Mouse (Mus musculus) hindbrain, embryonic 10.5 days (tissue): ENCODE data around the gene Zhx3. TPM values are rescaled to one million over a fixed set of nuclear protein-coding genes. Genes with fewer than 3 reads are reported as not detected.

Source experiments
- DNase-seq: peaks from one replicate; pipeline ENCODE4 v3.0.0-alpha.2; 2017; ENCODE audit warnings: low spot score
- H3K27ac ChIP-seq: fragments of 300-500 bp; sonication (generic); 2 replicates; pipeline ENCODE4 v1.5.1; 2016; ENCODE audit warnings: mild to moderate bottlenecking, moderate library complexity
- H3K27me3 ChIP-seq: fragments of 300-500 bp; sonication (generic); 2 replicates; pipeline ENCODE4 v1.6.1; 2016; ENCODE audit warnings: mild to moderate bottlenecking; ENCODE audit not compliant: poor library complexity, insufficient read depth, severe bottlenecking
- H3K36me3 ChIP-seq: fragments of 300-500 bp; sonication (generic); 2 replicates; pipeline ENCODE4 v1.6.1; 2016; ENCODE audit warnings: mild to moderate bottlenecking, moderate library complexity
- H3K4me1 ChIP-seq: fragments of 300-500 bp; sonication (generic); replicated peaks from 2 replicates; pipeline ENCODE4 v1.6.1; 2016; ENCODE audit warnings: mild to moderate bottlenecking
- H3K4me3 ChIP-seq: fragments of 300-500 bp; sonication (generic); 2 replicates; pipeline ENCODE4 v1.5.1; 2016; ENCODE audit warnings: mild to moderate bottlenecking, moderate library complexity
- H3K9me3 ChIP-seq: fragments of 300-500 bp; sonication (generic); 2 replicates; pipeline ENCODE4 v1.6.1; 2016; ENCODE audit warnings: mild to moderate bottlenecking, moderate library complexity
- WGBS: fragments of 180-500 bp; shearing (Covaris S2); methylation state at CpG from one replicate; pipeline ENCODE4 v1.1.7; 2016; 5-methylcytosine and 5-hydroxymethylcytosine counted together
- polyA plus RNA-seq: library from polyadenylated mRNA; unstranded; fragments of >200 nt; fragmentation: Nextera tagmentation; extraction: Ambion mirVana; gene quantifications from 2 replicates; pipeline ENCODE4 v1.2.1, GENCODE M21; 2016

The Zhx3 gene
- polyA plus RNA-seq, 1 experiment from 2014 or later: 7.6 TPM

DNA sequence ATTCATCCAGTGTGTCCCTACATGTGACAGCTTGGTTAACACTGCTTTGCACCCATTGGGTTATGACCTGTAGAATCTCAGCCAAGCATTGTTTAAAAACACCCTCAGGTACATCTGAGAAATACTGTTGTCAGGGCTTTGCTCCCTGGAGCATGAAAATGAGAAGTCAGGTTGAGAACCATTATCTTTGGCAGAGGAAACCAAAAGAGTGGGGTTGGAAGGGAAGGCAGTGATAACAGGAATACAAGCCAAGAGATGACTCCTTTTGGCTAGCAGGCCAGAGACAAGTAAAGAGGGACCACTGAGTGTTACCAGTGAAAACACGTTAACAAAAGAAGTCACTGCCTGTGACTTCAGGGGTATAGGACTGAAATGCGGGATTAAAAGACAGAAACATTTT lies 108.4 kb downstream of the Zhx3 start:
- Histone ChIP-seq H3K36me3 (peaks cover 98% of the 10 kb centered on the region), H3K4me3 (no peak overlapping the region), H3K27me3 (no peaks in the 10 kb centered on the region), H3K27ac (no peak overlapping the region), H3K4me1 (peaks cover 7% of the 10 kb centered on the region; the same call in 1 of the 2 replicates), H3K9me3 (no peaks in the 10 kb centered on the region)
- WGBS: 87% methylated on average over 2 of the region's 2 CpGs
- no peak for DNase-seq

DNA sequence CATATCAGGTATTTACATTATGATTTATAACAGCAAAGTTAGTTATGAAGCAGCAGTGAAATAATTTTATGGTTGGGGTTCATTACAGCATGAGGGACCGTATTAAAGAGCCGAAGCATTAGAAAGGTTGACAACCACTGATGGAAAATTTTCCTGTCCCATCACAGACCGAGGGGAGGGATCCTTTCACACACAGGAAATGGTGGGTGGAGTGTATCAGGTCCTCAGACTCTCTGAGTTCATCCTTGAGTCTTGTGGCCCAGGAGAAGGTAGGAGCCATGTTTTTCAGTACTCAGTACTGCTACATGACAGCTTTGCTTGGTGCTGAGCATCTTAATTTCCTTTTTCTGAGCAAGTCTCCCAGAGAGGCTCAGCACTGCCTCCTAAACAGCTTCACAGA lies 109.0 kb downstream of the Zhx3 start:
- H3K9me3 ChIP-seq: no peaks in the 10 kb centered on the region
- H3K4me1 ChIP-seq: peaks cover 7% of the 10 kb centered on the region; the same call in 1 of the 2 replicates
- H3K27ac ChIP-seq: no peak overlapping the region
- peaks cover 98% of the 10 kb centered on the region for H3K36me3 ChIP-seq
- no peak for DNase-seq
- H3K27me3 ChIP-seq: no peaks in the 10 kb centered on the region
- WGBS: 90% methylated on average over 3 of the region's 3 CpGs
- H3K4me3 ChIP-seq: no peak overlapping the region

DNA sequence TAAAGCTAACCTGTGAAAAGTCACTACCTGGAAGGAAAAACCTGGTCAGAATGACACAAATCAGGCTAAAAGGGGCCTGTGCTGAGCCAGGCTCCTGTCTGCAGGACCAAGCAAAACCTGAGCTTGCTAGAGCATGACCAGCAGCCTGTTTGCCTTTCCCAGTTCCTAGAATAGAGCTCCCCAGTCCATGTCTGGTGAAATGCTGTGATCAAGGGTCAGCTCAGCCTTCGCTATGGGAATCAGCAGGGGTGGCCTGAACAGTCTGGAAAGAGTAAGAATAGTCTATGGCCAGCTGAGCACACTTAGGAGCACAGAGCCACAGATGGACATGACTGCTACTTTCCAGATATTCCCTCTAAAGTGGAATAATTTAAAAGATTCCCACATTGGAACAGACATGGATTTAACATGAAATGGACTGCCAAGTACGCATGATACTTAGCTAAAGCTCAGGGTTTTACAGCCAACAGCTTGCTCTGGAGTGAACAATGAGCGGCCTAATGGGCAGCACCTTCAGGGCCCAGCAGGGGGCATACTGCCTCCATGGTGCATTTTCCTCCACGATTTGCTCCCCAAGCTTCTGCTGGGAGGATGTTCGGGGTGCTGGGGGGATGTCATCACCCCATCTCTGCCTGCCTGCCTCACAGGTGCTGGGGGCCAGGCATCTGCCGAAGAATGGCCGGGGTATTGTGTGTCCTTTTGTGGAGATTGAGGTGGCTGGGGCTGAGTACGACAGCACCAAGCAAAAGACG lies 112.2 kb downstream of the Zhx3 start:
- Histone ChIP-seq H3K27me3 (no peaks in the 10 kb centered on the region), H3K36me3 (peaks cover 100% of the 10 kb centered on the region)
- DNase-seq: no peak

DNA sequence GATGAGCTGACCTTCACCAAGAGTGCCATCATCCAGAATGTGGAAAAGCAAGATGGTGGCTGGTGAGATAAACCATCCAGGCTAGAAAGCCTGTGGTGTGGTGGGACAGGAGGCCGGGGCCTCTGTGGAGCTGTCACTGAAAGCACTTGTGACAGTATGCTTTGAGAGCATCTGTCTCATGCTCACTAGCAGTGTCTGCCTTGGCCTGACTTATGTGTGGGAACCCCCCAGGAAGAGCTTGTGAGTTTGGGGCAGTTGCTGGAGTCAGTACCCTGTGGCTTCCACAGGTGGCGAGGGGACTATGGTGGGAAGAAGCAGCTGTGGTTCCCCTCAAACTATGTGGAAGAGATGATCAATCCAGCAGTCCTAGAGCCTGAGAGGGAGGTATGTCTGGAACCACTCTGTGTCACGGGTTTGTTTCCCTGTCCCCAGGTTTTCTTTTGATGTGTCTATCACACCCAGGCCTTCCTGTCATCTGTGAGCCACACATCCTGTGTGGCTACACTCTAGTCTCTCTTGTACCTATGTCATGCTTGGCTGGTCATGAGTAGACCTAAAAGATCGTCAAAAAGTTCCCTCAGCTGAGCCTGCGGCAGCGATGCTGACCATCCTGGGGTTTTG lies 116.1 kb downstream of the Zhx3 start:
- H3K9me3 ChIP-seq: no peaks in the 10 kb centered on the region
- no peak overlapping the region for H3K27ac ChIP-seq
- 89% methylated on average over 6 of the region's 6 CpGs for WGBS
- H3K27me3 ChIP-seq: no peaks in the 10 kb centered on the region
- no peak for DNase-seq
- H3K4me3 ChIP-seq: no peak overlapping the region
- H3K36me3 ChIP-seq: peaks cover 100% of the 10 kb centered on the region
- H3K4me1 ChIP-seq: no peaks in the 10 kb centered on the region

More for the DNA sequence above, 112.2 kb downstream of the Zhx3 start:
- no peak overlapping the region for H3K4me3 ChIP-seq
- no peak overlapping the region for H3K27ac ChIP-seq
- H3K4me1 ChIP-seq: peaks cover under 1% of the 10 kb centered on the region; the same call in 1 of the 2 replicates
- no peaks in the 10 kb centered on the region for H3K9me3 ChIP-seq
- WGBS: 89% methylated on average over 9 of the region's 9 CpGs

DNA sequence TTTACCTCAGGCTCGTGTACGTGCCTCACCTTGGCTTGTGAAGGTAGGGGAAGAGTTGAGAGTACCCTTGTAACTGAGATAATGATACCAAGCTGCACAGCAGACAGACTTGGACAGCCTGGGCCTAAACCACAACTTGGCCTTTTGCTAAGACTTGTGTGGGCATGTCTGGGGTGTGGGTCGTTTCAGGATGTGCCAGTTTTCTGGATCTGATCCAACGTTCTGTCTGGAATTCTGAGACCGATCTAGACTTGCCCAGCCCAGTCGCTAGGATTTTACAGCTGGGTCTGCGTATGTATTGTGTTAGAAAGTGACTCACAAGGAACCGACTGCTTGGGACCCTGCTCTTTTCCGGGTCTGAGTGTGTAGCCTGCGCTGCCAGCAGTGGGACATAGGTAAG lies 125.7 kb downstream of the Zhx3 start:
- peaks cover 84% of the 10 kb centered on the region for H3K36me3 ChIP-seq

DNA sequence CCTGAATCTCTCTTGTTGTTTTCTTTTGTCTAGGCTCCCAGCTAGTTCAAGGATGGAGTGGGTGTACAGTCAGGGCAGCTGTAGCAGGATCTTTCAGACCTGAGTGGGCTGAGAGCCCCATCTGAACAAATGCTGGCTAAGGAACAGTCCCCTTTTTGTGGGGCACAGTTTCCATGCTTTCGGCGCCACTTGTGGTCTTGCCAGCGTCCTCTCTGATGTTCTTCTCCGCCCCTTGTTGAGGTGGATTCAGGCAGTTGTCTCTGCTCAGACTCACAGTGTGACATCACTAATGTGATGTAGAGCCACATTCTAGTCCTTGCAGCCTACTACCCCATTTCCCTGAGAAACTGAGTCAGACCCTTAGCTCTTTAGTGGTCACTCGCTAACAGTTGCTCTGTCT lies 126.2 kb downstream of the Zhx3 start:
- H3K27ac ChIP-seq: no peak overlapping the region
- no peaks in the 10 kb centered on the region for H3K9me3 ChIP-seq
- no peaks in the 10 kb centered on the region for H3K27me3 ChIP-seq
- DNase-seq: no peak
- no peak overlapping the region for H3K4me3 ChIP-seq
- WGBS: 99% methylated on average over 5 of the region's 5 CpGs
- peaks cover 16% of the 10 kb centered on the region for H3K4me1 ChIP-seq
- peaks cover 83% of the 10 kb centered on the region for H3K36me3 ChIP-seq

More for the DNA sequence above, 125.7 kb downstream of the Zhx3 start:
- Histone ChIP-seq H3K4me3 (no peak overlapping the region), H3K27ac (no peak overlapping the region), H3K9me3 (no peaks in the 10 kb centered on the region), H3K4me1 (peaks cover 11% of the 10 kb centered on the region), H3K27me3 (no peaks in the 10 kb centered on the region)
- WGBS: 93% methylated on average over 10 of the region's 10 CpGs
- DNase-seq: no peak

DNA sequence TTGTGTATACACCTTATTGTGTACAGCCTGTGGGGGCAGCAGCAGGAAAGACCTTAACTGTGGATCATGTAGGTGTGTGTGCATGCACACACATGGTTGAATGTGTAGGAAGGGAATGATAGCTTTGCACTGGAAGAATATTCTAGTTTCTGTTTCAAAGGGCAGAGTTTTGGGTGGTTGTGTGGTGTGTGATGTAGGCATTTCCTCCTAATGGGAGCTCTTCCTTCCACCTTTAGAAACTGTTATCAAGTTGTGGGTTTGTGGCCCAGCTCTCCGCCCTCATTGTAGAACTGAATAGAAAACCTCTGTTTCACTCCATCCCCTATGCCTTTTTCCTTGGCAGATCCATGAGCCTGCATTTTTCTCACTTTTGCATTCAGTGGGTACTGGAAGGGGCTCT lies 127.3 kb downstream of the Zhx3 start:
- no peaks in the 10 kb centered on the region for H3K27me3 ChIP-seq
- H3K36me3 ChIP-seq: peaks cover 83% of the 10 kb centered on the region
- no peak overlapping the region for H3K4me3 ChIP-seq
- no peak overlapping the region for H3K27ac ChIP-seq
- no peak for DNase-seq
- peaks cover 26% of the 10 kb centered on the region for H3K4me1 ChIP-seq
- no peaks in the 10 kb centered on the region for H3K9me3 ChIP-seq
- 94% methylated on average over 1 of the region's 1 CpGs for WGBS

DNA sequence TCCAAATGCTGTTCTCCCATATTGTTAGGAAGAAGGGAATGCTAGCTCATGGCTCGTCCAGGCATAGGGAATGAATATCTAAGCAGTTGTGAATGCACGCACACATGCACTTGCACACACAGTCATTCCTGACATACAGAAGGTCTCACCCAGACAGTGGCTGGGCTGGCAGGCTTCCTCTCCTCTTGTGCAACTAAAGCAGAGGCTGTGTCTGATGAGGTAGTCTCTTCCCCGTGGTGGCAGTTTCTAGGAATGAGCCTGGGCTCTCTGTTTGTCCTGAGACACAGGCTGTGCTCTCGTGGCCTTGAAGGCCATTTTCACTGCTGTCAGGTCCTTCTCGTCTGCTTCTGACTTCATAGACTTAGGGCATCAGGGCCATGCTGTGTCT lies 128.0 kb downstream of the Zhx3 start:
- Histone ChIP-seq H3K4me1 (peaks cover 31% of the 10 kb centered on the region), H3K4me3 (no peak overlapping the region), H3K9me3 (no peaks in the 10 kb centered on the region), H3K27ac (no peak overlapping the region), H3K27me3 (no peaks in the 10 kb centered on the region), H3K36me3 (peaks cover 83% of the 10 kb centered on the region)
- WGBS: 92% methylated on average over 5 of the region's 5 CpGs
- no peak for DNase-seq

DNA sequence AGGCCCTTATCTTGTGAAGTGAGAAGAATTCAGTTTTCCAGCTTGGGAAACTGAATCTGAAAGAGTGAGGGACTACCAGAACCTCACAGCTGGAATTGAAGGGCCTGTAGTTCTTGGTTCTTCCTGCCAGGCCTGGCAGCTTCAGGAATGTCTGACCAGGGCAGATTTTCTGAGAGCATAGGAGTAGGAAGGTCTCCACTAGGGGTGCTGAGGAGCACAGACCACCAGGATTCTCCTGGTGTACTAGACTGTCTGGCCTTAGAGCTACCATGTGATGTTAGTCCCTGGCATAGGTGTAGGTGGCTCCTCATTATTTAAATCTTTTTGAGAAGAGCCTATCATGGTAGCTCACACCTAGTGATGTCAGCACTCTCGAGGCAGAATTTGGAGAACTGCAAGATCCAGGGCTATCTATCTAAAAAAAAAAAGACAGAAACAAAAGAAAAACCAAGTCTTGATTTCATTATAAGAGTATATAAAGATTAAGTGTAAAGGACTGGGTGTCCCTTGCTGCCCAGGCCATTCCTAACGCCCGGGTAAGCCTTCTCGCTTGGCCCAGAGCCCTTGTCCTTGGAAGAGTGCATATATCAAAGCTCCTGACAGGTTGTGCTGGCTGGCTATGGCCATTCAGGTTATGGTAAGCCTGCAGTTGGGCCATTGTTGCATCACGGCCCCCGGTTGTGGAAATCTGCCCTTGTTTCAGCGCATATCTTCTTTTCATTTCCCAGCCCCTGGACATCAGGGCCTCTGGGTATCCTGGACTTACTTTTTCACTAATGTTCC lies 128.6 kb downstream of the Zhx3 start:
- H3K27me3 ChIP-seq: no peaks in the 10 kb centered on the region
- DNase-seq: no peak
- H3K4me1 ChIP-seq: peaks cover 37% of the 10 kb centered on the region
- no peak overlapping the region for H3K27ac ChIP-seq
- peaks cover 83% of the 10 kb centered on the region for H3K36me3 ChIP-seq
- no peak overlapping the region for H3K4me3 ChIP-seq
- H3K9me3 ChIP-seq: no peaks in the 10 kb centered on the region
- 95% methylated on average over 7 of the region's 7 CpGs for WGBS

DNA sequence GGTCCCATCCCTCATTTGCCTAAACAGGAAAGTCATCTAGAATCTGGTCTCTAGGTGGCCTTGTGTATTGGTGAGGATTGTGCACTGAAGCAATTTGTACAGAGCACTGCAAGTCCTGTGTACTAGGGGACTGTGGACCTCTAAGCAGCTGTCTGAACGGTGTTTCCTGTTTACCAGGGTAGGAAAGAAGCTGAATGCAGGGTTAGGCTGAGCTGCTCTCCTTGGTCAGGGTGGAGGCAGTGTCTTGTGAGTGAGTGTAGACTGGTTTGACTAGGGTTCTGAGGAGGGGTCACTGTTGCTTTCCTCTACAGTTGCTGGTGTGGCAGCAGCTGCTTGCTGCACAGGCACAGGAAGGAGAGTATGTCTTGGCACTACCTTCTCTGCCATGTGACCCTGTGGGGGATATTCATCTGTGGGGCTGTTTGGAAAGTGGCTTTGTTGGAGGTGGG lies 130.6 kb downstream of the Zhx3 start:
- Histone ChIP-seq H3K27ac (peak overlapping the region; percentile 62; the same call in 1 of the 2 replicates), H3K27me3 (no peaks in the 10 kb centered on the region), H3K4me3 (no peak overlapping the region), H3K9me3 (no peaks in the 10 kb centered on the region), H3K36me3 (peaks cover 83% of the 10 kb centered on the region), H3K4me1 (peaks cover 48% of the 10 kb centered on the region)
- 86% methylated on average over 1 of the region's 1 CpGs for WGBS
- no peak for DNase-seq

DNA sequence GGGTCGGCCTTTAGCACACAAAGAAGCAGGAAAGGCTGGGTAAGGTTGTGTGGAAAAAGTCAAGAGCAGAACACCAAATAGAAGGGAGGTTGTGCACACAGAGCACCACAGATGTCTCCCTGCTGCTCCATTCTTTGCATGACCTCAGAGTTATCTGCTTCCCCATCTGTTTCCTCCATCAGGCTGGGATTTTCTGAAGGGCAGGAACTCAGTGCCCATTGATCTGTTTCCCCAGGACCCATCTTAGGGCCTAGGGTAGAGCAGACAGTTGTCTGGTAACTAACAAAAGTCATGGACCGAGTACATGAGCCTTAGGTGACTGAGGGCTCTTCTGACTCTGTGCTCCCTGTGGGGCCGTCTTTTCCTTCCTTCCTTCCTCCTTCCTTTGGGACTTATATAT lies 131.2 kb downstream of the Zhx3 start:
- peaks cover 83% of the 10 kb centered on the region for H3K36me3 ChIP-seq
- 86% methylated on average over 3 of the region's 3 CpGs for WGBS

DNA sequence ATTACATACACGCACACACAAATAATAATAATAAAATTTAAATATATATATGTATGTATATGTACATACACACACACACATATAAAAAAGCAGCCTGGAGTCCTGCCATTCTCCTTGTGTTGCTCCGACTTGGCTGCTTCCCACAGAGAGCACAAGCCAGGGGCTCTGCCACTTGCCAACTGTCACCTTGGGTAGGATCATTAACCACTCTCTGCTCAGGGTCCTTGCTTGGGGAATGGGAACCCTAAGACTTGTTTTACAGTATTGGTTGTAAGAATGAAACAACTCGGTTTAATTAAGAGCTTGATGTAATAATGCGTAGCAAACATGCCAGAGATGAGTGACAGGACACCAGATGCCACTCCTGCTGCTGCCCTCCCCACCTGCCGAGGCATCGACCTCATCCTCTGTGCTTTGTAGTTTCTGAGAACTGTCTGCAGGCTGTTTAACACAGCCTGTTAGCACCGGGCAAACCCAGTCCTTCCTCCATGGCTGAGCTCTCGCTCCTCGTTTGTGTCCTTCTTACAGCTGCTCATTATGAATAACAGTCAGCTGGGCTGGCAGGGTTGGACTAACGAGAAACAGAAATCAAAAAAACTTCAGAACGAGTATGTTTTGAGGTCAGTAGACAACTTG lies 132.2 kb downstream of the Zhx3 start:
- DNase-seq: no peak
- H3K27me3 ChIP-seq: no peaks in the 10 kb centered on the region
- peaks cover 83% of the 10 kb centered on the region for H3K36me3 ChIP-seq

More for the DNA sequence above, 131.2 kb downstream of the Zhx3 start:
- peaks cover 48% of the 10 kb centered on the region for H3K4me1 ChIP-seq
- H3K27ac ChIP-seq: no peak overlapping the region
- H3K9me3 ChIP-seq: no peaks in the 10 kb centered on the region
- no peak for DNase-seq
- no peaks in the 10 kb centered on the region for H3K27me3 ChIP-seq
- H3K4me3 ChIP-seq: no peak overlapping the region

More for the DNA sequence above, 132.2 kb downstream of the Zhx3 start:
- H3K4me3 ChIP-seq: no peak overlapping the region
- peak overlapping the region; percentile 35; the same call in 1 of the 2 replicates for H3K27ac ChIP-seq
- WGBS: 75% methylated on average over 11 of the region's 11 CpGs
- H3K4me1 ChIP-seq: peaks cover 53% of the 10 kb centered on the region
- H3K9me3 ChIP-seq: no peaks in the 10 kb centered on the region
